Mouse (Mus musculus) MN1 (cell line): ENCODE results near the gene Zfp775.

Experiments used
- DNase-seq: peaks from one replicate; pipeline ENCODE4 v3.0.0-alpha.2; 2016; ENCODE audit warnings: low spot score

The Zfp775 gene

DNA sequence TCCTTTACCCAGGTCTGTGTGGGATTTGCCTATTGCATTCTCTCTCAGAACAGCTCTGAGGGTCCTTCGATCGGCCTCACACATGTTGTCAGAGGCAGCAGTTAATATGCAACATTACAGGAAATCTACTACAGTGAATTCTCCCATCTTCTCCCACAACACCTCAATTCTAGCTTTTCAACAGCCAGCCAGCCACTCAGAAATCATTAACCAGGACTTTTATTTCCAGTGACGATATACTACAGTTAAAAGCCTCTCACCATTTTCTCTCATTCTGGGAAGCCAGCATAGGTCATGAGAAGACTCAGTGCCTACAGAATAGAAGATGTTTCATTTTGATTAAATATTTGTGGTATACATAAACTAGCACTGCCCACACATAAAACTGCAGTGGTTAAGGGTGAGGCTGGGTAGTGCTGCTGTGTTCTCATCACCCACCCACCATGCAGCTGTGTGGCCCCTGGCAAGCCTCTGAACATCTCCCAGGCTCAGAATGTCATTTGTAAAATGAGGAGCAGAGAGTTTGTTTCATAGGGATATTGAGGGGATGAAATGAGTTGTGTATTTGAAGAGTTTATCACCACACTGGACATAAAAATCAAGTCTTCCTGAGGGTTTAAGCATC, 10.5 kb upstream of the Zfp775 start:
- no peak for DNase-seq

- DNase-seq, result no peak
These were observed 10.0 kb upstream of the Zfp775 start for GRCm38 (mm10) chr6:48591871-48592270.

- peak; percentile 95 for DNase-seq
These were observed 8.5 kb upstream of the Zfp775 start, which contains the start of the genes Repin1 and Gm44965 for GRCm38 (mm10) chr6:48593158-48594042. Gene Repin1 (plus strand): TSS chr6:48593883. Gene Gm44965 (plus strand): TSS chr6:48593941.

- DNase-seq, result peak; percentile 71
These were observed 7.7 kb upstream of the Zfp775 start for GRCm38 (mm10) chr6:48594043-48594738.

DNA sequence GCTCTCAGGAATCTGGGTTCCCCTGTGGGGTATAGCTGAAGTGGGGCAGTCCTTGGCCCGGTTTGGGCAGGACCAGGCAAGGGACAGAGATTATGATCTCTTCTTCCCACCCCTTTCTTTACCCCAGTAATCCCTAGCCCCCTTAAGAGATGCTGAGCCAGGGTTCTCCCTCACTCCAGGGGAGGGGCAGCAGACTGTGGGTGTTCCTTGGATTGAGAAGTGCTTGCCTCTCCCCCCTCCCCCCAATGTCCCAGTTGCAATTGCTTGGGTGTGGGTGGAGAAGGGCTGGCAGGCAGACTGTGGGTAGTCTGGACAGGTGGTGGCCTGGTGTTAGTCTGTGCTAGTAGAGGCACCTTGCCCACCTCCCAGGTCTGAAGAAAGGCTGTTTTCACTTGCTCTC, 6.6 kb upstream of the Zfp775 start:
- DNase-seq, result no peak

DNA sequence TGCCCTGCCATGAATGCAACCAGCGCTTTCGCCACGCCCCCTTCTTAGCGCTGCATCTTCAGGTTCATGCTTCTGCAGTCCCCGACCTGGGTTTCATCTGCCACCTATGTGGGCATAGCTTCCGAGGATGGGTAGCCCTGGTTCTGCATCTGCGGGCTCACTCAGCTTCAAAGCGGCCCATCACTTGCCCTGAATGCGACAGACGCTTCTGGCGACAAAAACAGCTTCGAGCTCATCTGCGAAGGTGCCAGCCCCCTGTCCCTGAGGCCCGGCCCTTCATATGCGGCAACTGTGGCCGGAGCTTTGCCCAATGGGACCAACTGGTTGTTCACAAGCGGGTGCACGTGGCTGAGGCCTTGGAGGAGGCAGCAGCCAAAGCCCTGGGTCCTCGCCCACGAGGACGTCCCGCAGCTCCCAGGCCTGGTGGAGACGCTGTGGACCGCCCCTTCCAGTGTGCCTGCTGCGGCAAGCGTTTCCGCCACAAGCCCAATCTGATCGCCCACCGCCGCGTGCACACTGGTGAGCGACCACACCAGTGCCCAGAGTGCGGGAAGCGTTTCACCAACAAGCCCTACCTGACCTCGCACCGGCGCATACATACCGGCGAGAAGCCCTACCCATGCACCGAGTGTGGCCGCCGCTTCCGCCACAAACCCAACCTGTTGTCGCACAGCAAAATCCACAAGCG, 5.2 kb upstream of the Zfp775 start:
- DNase-seq, result no peak

DNA sequence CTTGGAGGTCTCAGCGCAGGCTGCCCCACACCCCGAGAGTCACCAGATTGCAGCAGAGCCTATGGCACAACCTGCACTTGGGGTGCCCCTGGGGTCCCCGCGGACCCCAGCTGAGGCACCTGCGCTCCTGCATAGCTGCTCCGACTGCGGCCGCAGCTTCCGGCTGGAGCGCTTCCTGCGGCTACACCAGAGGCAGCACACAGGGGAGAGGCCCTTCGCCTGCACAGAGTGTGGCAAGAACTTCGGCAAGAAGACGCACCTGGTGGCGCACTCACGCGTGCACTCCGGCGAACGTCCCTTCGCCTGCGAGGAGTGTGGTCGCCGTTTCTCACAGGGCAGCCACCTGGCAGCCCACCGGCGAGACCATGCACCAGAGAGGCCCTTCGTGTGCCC, 4.6 kb upstream of the Zfp775 start:
- DNase-seq, result no peak

GRCm38 (mm10) chr6:48600594-48600993, 1.3 kb upstream of the Zfp775 start:
- no peak for DNase-seq

DNA sequence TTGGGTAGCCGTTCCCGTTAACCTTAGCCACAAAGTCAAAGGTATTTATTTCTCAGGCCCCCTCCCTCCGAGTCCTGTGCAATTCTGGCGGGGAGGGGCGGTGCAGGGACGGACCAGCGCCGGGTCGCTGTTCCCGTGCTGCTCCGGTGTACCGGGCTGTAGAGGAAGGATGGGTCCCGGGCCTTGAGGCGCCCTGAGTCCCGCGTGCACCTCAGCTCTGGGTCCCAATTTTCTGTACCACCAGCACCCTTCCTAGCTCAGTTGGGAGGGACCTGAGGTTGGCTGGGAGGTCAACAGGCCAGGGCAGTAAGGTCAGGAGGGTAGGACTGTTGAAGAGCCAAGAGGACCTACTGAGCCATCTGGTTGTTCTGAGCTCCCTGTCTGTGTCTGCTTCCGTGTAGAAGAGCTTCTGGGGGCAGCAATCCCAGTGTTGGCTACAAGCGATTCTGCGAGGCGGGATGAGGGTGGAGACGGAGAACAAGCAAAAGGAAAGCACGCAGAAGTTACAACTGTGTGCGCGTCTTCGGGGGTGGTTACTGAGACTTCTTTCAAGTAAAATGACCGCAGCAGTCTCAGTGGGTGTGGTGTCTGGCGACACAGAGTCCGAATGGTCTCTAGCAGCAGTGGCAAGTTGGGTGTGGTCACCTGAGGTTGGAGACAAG, 348 bp downstream of the Zfp775 start:
- peak; percentile 59 for DNase-seq

- DNase-seq, result no peak
These were observed 6.3 kb downstream of the Zfp775 start for GRCm38 (mm10) chr6:48608124-48608523.

DNA sequence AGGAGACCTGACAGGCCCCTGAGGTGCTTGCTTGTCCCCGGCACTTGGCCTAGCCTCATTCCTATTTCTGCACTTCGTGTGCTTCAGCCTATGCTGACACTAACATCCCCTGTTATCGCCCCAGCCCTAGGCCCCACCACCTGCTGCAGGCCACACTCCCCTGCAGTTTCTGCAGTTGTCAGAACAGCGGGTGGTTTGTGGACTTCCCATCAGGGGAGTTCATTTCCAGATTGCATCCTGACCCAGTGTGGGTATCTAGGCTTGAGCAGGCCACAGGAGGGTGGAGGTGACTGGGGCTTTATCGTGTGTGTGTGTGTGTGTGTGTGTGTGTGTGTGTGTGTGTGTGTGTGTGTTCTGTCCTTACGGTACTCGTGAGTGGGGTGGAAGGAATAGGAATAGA, 7.6 kb downstream of the Zfp775 start:
- DNase-seq, result no peak

- DNase-seq, result no peak
These were observed 8.8 kb downstream of the Zfp775 start for GRCm38 (mm10) chr6:48610657-48611056.

GRCm38 (mm10) chr6:48613464-48613863, 11.6 kb downstream of the Zfp775 start:
- no peak for DNase-seq

DNA sequence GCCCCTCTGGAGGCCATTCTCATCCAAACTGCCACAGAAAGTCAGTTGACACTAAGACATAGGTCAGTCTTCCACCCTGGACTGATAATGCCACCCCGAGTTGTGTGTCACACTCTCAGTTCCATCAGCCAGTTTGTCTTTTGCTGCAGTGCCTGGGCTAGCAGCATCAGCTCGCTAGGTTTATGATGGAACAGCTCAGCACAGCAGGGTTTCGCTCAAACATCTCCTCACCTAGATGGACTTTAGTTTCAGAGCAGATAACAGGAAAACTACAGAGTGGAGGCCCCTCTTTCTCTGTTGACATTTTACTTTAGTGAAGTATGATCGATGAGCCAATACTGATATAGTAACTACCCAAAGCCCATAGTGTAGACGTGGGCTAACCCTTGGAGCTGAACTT, 12.9 kb downstream of the Zfp775 start:
- no peak for DNase-seq

DNA sequence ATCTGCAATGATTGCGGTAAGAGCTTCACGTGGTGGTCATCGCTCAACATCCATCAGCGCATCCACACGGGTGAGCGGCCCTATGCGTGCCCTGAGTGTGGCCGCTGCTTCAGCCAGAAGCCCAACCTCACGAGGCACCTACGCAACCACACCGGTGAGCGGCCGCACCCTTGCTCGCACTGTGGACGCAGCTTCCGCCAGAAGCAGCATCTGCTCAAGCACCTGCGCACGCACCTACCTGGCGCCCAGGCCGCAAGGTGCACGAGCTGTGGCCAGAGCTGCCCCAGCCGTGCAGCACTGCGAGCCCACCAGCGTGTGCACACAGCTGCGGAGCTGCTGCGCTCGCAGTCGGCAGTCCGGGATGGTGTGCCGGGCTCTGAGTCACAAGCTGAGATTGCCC, 18.2 kb downstream of the Zfp775 start:
- DNase-seq, result no peak

GRCm38 (mm10) chr6:48622186-48622843, 20.5 kb downstream of the Zfp775 start:
- peak; percentile 73 for DNase-seq

GRCm38 (mm10) chr6:48623460-48623859, 21.6 kb downstream of the Zfp775 start:
- peak; percentile 27 for DNase-seq

DNA sequence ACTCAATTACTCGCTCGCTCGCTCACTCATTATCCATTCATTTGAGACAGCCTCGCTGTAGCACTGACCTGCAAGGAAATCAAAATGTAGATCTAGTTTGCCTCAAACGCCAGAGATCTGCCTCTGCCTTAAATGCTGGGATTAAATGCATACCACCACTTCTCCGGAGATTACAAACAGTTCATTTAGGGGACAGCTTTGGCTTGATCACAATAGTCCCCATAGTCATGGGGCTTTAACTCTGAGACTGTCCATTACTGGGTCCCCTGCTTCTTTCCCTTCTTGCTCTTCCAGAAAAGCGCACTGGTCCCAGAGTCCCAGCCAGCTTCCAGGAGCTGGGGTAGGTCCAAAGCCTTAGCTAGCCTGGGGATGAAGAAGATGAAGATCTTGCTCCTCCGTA, 24.6 kb downstream of the Zfp775 start, which contains the start of gene AI854703:
TSS of gene AI854703 (plus strand) at position 301 of the 400 bp plus-strand sequence.
- DNase-seq, result no peak

- DNase-seq, result peak; percentile 70
These were observed 25.1 kb downstream of the Zfp775 start for GRCm38 (mm10) chr6:48626984-48627383.

GRCm38 (mm10) chr6:48627511-48627924, 25.7 kb downstream of the Zfp775 start:
- DNase-seq, result no peak

DNA sequence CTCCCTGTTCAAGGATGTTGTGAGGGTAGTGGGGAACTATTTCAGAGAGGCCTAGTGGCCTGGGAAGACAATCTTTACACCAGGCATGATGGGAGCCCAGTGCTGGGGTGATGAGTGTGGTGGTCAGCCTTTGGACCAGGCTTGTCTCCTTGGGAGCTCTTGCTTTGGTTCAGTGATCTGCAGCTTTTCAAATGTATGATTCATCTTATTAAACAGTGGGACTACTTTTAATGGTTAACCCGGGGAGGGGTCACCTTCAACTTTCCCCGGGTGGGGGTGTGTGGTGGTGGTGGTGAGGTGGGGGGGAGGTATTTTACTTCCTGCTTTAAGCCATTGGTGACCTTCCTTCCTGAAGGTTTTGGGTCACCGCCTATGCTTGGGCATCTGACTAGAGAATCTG, 26.5 kb downstream of the Zfp775 start:
- DNase-seq, result no peak
